Mouse (Mus musculus): ENCODE data around the gene Thsd4.
"Not testable (repeated sequence)": the region's sequence is repeated elsewhere in the genome, so short reads cannot be mapped to it uniquely, and the experiment has no call there.

The Thsd4 gene

DNA sequence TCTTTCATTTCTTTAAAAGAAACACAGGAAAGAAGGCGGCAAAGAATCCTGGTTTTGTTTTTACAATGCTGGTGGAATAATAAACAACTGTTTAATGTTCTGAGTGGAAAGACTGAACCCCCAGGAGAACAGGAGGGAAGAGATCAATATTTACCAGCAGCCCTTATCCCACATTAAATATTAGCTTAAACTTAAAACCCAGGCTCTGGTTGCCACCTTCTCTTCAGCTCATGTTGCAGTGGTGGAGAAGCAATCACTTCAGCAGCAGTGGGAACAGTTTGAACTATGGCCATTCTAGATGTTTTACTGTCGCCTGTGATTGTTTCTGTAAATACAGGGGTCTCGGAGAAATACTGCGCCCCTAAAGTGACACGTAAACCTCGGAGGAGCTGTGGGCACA lies 341.7 kb downstream of the Thsd4 start:
- in situ Hi-C loops (cut with MboI; ENCODE audit: unreplicated experiment in 2 of 2): no loop called here

DNA sequence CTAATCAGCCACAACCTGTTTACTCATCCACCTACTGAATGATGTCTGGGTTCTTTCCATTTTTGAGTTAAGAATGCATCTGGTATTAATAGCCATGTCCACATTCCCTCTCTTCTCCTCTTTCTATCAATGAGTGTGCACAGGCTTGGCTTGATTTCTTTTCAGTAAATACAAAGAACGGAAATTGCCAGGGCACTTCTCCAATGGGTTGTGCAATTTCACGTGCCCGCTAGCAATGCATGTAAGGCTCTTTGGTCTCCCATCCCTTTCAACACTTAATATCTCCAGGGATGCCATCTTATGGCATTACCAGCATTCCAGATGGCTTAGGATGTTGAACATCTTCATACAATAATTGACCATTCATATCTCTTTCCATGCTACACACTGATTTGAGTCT lies 345.5 kb downstream of the Thsd4 start:
- in situ Hi-C loops (cut with MboI; ENCODE audit: unreplicated experiment in 2 of 2): no loop called here

DNA sequence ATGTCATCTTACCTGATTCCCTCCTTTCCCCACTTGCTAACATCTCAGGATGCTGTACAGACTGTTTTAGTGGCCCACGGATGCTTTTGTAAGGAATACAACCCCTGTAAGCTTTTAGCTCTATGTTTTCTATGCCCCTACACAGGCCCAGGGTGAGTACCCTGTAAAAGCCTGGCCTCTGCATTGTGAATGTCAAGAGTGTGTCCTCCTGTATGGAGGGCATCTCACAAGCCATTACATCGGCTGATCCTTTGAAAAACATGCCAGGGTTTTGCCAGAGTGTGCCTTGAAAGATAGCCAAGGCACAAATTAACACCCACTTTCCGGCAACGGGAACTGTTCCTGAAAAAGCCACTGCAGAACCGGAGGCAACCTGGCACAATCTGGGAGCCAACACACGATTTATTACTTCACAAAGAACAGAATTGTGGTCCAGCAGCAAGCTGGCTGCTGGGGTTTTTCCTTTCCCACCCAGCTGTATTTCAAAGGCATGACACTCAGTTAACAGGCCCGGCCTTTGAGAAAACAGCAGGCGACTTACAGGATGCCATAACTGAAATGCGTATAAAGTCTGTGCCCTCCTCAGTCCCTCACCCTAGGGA lies 349.3 kb downstream of the Thsd4 start:
- in situ Hi-C loops (cut with MboI; ENCODE audit: unreplicated experiment in 2 of 2): not testable (repeated sequence)

DNA sequence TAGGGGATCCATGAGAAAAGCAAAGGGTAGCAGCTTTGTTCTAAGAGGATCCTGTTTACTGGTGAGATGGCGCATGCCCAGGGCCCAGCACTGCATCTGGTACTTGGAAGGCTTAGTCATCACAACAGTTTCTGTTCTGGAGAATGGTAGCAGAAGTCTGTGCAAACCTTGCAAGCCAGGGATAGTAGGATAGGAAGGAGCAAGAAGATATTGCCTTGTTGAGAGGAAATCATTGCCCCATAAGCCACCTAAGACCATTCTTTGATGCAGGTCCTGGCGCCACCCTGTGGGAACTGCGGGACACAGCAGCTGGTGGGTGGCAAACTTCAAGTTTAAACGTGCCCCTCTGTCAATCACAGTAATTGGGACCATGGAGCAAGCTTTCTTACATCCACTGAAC lies 354.9 kb downstream of the Thsd4 start:
- in situ Hi-C loops (cut with MboI; ENCODE audit: unreplicated experiment in 2 of 2): no loop called here

DNA sequence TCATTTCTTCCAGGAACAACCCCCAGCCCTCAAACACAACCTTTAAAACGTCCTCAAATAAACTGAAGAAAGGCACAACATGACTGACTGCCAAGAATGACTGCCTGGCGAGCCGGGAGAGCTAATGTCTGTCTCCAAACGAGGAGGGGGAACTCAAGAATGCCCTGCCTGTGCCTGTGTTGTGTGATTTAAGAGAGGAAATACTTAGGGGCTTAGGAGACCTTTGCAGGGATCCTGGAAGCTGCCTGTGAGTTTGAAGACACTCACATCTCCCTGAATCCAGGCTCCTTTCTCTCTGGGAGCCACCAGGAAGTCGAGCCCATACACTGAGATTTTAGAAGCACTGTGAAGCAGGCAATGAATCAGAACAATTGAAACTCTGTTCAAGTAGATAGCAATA lies 361.0 kb downstream of the Thsd4 start:
- in situ Hi-C loops (cut with MboI; ENCODE audit: unreplicated experiment in 2 of 2): no loop called here

DNA sequence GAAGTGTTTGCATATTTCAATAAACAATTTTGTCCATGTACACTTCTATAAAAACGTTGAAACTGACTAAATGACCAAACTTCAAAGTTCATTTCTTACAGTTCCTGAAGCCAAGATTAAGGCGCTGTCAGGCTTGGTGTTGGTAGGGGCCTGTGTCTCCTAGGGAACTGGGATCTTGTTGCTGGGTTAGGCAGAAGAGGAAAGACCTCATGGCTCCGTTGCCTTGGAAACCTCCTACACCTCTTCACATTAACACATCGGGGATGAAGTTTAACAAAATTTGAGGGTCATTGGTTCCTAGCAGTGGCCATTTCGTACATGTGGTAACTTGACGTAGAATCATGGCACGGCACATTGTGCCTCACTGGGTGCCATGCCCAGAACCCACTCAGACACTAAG lies 361.7 kb downstream of the Thsd4 start:
- in situ Hi-C loops (cut with MboI; ENCODE audit: unreplicated experiment in 2 of 2): no loop called here

DNA sequence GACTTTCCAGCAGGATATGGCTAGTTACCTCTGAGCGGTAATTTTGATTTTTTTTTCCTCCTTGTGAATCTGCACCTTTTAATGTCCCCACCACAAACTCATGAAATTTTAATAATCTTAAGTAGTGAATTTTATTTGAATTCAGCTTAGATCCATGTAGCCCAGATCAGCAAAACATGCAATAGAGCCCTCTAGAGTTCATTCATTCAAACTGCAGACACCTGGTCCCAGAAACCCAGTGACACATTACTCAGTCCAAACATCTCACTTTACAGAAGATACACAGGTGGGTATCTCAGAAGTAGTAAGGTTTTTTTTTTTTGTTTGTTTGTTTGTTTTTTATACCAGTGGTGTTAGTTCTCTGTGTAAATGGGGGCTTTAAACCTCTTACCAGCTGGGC lies 368.9 kb downstream of the Thsd4 start:
- in situ Hi-C loops (cut with MboI; ENCODE audit: unreplicated experiment in 2 of 2): no loop called here

DNA sequence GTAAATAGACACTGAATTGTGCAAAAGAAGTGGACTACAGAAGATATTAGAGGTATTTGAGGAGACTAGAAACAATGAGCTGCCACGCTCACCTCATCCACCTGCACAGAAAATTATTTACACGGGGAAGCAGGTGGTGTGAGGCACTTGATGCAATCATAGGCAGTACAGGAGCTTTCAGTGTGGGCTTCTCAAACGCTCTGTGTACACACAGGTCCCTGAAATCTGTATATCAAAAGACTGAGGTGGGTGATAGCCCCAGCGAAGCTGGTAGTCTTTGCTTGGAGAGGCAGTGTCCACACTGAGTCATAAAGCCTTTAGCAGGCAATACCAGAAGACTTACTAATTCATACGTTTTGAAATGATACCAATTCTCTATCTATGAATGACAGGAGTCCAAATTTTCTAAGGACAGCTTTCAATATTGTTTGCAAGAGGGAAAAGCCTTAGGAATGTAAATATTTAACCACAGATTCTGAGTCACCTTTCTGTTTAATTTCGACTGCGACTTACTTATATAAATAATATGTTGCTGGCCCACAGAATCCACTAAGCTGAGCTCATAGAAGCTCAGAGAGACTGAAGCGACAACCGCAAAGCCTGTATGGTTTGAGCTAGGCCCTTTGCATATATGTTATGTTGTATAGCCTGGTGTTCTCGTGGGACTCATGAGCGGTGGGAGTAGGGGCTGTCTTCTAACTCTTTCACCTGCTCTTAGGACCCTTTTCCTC lies 369.8 kb downstream of the Thsd4 start:
- in situ Hi-C loops (cut with MboI; ENCODE audit: unreplicated experiment in 2 of 2): no loop called here

DNA sequence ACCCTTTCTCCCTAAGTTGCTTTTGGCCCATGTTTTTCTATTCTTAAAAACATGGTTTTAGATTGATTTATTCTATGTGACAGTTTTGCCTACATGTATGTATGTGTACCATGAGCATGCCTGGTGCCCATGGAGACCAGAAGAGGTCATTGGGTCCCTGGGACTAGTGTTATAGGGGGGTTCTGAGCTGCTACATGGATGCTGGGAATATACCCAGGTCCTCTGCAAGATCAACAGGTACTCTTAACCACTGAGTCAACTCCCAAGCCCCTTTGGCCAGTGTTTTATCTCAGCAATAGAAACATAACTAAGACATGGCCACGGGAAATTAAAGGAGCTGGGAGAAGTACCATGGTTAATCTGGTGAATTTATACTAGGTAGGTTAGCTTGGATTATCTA lies 371.3 kb downstream of the Thsd4 start:
- in situ Hi-C loops (cut with MboI; ENCODE audit: unreplicated experiment in 2 of 2): no loop called here

DNA sequence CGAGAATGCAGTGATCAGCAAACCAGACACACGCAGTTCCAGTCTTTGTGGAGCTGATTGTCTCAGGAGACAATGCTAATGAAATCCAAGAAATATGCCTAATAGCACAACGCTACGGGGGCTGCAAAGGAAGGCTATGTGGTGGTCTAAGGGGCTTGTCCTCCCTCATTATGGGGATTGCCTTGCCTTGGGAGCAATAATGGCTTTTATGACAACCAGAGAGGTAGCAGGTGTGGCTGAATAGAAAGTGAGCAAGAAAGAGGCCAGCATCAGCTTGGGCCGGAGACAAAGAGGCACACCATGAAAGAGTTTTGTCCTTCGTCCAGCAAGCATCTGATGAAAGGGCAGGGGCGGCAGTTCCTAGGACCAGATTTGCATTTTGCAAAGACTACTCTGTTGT lies 372.9 kb downstream of the Thsd4 start:
- in situ Hi-C loops (cut with MboI; ENCODE audit: unreplicated experiment in 2 of 2): no loop called here

DNA sequence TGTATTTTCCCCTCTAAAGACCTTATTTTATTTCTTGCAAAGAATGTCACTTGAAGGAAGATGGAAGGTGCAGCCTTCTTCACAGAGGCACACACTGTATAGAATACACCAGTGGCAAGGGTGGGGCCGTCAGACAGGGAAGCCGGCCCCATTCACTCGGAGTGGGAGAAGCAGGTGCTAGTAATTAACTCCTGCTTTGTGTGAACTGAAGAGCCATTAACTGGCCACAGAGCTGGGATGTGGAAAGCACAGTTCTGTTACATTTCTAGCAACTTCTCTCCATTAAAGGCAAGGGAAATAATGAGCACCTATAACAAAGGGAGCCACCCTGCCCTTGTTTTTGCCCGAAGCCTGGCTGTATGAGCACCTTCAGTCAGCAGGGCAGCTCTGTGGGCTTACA lies 374.4 kb downstream of the Thsd4 start:
- in situ Hi-C loops (cut with MboI; ENCODE audit: unreplicated experiment in 2 of 2): no loop called here

DNA sequence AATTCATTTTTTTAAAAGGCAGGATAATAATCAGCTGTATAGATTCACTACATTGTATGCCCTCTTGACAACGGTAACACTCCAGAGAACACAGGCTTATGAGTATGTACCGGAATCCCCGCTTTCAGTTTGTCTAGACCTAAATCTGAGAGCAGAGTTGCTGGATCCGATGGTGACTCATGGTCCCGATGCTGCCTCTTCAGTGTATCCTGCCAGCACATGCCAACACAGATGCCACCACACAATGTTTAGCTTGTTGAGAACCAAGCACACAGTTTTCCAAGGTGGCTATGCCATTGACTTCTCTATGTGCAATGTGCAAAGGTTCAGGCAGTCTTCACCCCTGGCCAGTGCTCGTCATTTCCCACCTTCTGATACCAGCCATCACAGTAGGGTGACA lies 378.0 kb downstream of the Thsd4 start:
- in situ Hi-C loops (cut with MboI; ENCODE audit: unreplicated experiment in 2 of 2): no loop called here

DNA sequence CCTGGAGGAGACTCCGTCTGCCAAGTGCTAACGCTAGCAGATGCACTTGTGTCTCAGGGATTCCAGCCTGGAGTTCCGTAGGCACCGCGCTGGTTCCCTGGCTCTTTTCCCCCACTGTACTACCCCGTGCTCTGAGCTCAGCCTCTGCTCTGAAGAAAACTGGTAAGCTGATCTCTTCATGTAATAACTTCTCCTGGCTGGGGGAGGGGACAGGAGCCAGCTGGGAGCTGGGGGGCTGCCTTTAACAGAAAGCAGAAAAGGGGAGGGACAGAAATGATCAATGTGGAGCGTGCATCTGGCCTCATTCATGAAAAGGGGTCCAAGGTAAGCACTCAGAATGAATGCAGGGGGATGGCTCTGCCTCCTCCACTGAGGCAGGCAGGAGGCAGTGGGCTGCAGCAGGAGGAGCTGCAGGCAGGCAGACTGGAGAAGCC lies 380.7 kb downstream of the Thsd4 start:
- in situ Hi-C loops (cut with MboI; ENCODE audit: unreplicated experiment in 2 of 2): no loop called here

DNA sequence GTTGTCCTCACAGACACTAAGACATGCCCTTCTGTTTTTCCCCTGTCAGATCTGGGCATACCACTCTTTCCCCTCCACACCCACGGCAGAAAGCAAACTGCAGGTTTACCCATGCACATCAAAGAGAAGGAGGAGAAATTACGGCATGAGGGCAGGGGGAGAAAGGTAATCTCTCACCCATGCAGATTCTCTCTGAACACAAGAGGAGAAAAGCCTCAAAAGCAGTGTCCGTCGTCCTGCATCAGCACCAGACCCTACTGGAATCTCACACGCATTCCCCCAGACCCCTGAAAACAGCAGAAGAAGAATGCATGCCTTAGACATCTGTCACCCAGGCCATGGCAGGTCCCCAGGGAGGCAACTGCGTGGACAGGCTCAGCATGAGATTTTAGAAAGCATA lies 381.4 kb downstream of the Thsd4 start:
- in situ Hi-C loops (cut with MboI; ENCODE audit: unreplicated experiment in 2 of 2): no loop called here

DNA sequence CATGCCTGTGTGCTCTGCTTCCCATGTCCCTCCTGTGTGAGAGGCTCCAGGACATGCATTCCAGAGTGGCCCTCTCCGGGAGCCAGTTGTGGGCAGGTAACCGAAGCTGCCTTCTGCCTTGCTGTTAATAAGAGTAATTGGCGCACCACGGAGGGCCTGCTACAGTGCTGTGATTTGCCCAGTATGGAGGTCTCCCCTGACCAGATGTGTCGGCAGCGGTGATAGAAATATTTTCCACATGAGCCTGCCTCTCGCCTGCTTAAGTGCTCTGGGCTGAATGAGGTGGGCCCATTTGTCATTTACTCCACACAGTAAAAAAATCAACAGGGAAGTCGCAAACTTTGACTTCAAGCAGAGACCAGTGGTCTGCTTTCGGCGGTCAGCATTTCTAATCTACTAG lies 382.4 kb downstream of the Thsd4 start:
- in situ Hi-C loops (cut with MboI; ENCODE audit: unreplicated experiment in 2 of 2): no loop called here

DNA sequence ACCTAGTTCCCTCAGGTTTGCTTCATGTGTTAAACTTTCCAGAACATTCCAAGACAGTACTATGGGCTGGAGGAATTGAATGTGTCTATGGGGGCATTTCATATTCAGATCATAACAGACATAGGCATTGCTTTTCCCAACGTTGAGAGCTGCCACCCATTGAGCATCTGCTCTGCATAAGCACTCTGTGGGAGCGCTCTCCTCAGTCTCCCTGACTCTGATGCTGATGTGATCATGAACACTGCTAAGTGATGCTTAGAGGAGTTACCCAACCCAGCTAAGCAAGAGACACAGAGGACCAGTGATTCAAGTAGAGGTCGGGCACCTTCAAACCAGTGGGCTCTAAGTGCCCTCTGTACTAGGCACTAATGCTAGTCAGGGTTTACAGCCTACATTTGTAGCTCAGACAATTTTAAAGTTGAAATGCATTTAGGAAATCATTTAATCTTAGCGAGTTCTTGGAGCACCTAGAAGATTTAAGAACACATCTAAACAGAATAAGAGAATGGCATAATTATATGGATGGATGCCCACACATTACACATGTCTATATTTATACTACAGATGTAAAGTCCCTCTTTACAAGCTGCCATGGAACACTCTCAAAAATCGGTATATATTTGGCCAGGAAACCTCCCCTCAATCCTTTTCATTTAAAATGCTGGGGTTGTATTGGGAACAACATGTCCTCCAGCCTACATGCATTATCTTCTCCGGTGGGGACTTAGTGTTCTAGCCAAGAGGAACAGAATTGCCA lies 392.4 kb downstream of the Thsd4 start:
- in situ Hi-C loops (cut with MboI; ENCODE audit: unreplicated experiment in 2 of 2): no loop called here

DNA sequence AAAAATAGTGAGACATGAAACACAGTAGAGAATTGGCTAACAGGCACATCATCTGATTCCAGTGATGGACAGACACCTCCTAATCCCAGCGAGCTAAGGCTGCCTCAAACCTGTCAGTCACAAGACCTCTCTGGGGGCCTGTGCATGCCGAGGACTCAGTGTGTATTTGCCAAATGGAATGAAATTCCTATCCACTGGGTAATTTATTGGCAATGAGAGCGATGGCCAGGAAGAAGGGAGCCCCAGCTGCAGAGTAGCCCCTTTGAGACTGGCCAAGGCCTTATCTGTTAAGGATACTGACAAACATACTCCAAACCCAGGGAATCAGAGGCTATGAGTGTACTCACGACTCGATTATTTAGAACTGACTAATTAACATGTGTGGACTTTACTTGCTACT lies 394.9 kb downstream of the Thsd4 start:
- in situ Hi-C loops (cut with MboI; ENCODE audit: unreplicated experiment in 2 of 2): no loop called here

DNA sequence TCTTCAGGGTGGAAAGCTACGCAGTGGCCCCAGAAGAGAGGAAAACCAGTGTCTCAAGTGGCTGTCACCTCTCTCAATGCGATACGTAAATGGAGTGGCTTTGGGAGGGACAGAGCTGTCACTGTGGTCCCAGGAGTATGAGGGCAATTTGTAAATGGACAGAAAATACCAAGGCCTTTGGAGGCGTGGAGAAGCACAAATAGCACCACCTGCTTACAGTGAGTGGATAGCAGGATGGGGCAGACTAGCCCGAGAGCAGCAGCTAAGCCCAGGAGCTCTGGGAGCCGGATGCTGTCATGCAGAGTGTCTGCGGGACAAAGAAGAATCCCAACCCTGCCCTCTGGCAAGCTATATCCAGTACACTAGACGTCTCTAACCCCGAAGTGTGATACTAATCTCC lies 397.7 kb downstream of the Thsd4 start:
- in situ Hi-C loops (cut with MboI; ENCODE audit: unreplicated experiment in 2 of 2): no loop called here

DNA sequence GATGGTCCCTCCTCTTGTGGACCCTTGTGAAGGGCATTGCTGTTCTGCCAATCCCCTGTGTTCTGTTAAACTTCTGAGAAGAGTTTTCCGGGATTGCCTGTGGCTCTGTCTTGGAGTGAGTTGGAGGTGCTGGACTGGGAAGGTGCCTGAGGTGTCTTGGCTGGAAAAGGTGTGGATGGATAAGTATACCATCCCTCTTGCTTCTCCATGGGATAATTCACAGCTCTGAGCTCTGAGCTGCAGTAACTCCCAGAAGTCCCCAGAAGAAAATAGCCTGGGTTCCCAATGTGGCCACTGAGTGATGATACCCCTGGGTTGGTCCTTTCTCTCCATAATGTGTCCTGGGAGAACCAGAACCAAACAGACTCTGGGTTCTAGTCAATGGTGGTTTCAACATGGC lies 398.8 kb downstream of the Thsd4 start:
- in situ Hi-C loops (cut with MboI; ENCODE audit: unreplicated experiment in 2 of 2): no loop called here

DNA sequence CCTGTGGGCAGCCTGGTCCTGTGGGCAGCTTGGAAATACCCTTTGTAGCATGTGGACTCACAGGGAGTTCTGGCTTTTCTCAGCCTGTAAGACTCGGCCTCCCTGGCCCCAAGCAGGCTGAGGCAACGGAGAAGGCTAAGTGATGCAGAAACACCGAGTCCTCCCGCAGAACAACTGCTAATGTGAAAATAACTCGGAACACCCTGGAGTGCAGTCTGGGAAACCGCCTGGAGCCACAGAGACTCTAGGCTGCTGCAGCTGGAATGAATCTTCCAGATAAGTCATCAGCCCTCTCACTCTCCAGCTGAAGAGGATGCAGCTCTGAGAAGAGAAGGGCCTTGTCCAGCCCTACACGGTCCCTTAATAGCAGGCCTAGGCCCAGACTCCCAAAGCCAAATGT lies 402.0 kb downstream of the Thsd4 start:
- in situ Hi-C loops (cut with MboI; ENCODE audit: unreplicated experiment in 2 of 2): no loop called here

DNA sequence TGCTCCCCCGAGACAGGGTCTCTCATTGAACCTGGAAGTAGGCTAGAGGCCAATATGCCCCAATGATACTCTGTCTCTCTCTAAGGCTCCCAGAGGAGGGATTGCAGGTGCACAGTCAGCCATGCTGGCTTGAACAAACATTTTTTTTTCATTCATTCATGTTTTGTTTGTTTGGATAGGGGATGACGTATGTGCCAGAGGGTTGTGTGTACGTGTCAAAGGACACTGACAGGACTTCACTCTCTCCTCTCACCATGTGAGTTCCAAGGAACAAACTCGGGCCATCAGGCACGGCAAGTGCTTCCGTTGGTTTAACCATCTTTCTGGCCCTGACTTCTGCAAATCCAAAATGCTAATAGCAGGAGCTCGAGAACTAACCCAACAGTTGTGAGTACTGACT lies 404.0 kb downstream of the Thsd4 start:
- in situ Hi-C loops (cut with MboI; ENCODE audit: unreplicated experiment in 2 of 2): no loop called here

DNA sequence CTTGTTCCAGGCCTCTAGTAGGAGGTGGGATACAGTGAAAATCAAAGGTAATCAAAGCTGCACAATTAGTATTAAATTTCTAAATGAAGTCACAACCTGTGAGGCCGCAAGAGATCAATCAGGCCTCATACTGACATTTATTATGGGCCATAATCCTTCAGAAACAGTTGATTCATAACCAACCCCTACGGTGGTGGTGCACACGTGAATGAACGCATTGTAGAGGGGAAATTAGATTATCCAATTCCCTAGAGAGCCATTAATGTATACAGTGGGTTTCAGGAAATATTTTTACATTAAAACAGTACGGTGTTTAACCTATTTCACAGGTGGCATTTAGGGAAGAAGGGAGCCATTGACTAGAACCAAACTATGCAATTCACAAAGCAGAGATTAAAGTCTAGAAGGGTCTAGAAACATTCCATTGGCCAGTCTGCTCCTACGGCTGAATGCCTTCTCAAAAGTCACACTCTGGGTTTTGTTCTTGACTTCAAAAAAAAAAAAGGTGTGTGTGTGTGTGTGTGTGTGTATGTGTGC lies 406.1 kb downstream of the Thsd4 start:
- in situ Hi-C loops (cut with MboI; ENCODE audit: unreplicated experiment in 2 of 2): no loop called here
